Mouse (Mus musculus) C2C12 (cell line): ENCODE measurements around the gene Scg2.

Source experiments
- CEBPB ChIP-seq: IDR thresholded peaks from one replicate; pipeline ENCODE4 v1.6.1; 2011; ENCODE audit warnings: low read depth, mild to moderate bottlenecking, control low read depth, moderate library complexity
- CTCF ChIP-seq: IDR thresholded peaks from one replicate; pipeline ENCODE4 v1.5.1; 2011; ENCODE audit not compliant: control insufficient read depth, insufficient read depth, insufficient read length
- MAX ChIP-seq: IDR thresholded peaks from one replicate; pipeline ENCODE4 v1.6.1; 2011; ENCODE audit warnings: mild to moderate bottlenecking, control low read depth
- MYOD1 ChIP-seq: IDR thresholded peaks from one replicate; pipeline ENCODE4 v1.6.1; 2011; ENCODE audit warnings: low read depth; ENCODE audit not compliant: control insufficient read depth, insufficient read length
- USF1 ChIP-seq: IDR thresholded peaks from one replicate; pipeline ENCODE4 v1.6.1; 2011; ENCODE audit warnings: low read depth, mild to moderate bottlenecking, control low read depth, moderate library complexity

DNA sequence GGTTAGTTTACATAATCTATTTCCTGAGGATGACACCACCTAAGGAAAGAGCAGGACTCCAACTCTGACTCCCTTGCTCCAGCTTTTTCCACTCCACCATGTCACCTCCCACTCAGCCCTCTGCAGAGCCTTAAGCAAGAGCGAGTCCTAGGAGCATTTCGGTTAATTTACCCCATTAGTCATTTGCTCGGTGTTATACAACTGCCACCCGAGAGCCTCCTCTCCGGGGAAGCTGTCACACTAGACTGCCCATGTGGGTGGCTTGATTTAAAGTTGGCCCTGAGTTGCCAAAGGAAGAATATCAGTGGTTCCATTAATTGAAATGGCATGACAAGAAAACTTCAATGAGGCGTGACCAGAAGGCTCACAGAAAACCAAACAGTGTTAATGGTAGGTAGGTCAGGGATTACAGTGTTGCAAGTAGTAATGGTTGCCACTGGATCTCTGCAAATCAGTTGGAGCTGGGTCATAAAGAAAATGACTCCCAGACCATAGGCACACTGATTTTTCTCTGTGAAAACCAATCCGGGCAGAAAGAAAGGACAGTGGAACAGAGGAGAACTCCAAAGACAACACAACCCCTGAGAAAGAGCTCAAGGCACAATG is 33.5 kb downstream of the Scg2 start:
- no peak for TF ChIP-seq USF1
- no peak for TF ChIP-seq CEBPB
- TF ChIP-seq MYOD1, result no peak
- TF ChIP-seq MAX, result no peak
- TF ChIP-seq CTCF, result no peak
